Mouse (Mus musculus): Measurements from ENCODE around the gene Depdc1b.

DNA sequence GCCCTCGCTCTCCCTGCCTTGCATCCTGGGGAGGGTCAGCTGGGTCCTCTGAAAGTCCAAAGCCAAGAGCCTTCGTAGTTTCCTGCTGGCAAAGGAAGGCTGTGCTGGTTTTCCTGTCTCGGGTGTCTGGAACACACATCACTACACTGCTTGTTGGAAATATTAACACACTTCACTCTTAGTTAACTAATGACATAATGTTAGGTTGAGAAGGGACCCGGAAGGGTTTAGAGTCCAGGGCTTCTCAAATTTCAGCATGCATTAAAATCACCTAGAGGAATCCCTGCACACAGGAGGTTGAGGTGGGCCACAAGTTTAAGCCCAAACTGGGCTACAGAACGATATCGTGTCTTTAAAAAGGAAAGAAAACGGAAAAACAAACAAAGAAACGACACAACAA, 43.8 kb upstream of the Depdc1b start:
- TF ChIP-seq HCFC1 (IDR thresholded peaks at IDR 0.05; ENCODE audit: borderline replicate concordance, insufficient read depth, low read length), result no peak
- TF ChIP-seq ZC3H11A (IDR thresholded peaks at IDR 0.05; ENCODE audit: borderline replicate concordance, low read depth, low read length), result no peak
- TF ChIP-seq ZNF384 (IDR thresholded peaks at IDR 0.05; ENCODE audit: low read depth, low read length), result no peak
- TF ChIP-seq CHD2 (IDR thresholded peaks at IDR 0.05; ENCODE audit: low read depth, low read length), result no peak

Measured in ES-E14 (cell line).